Mouse (Mus musculus) ES-E14 (cell line): ENCODE data around the gene Pax3.

ENCODE experiments used
- CHD2 ChIP-seq: IDR thresholded peaks from 2 replicates; pipeline ENCODE4 v1.6.1; 2014; ENCODE audit warnings: mild to moderate bottlenecking, low read depth, low read length, inconsistent platforms
- MAFK ChIP-seq: IDR thresholded peaks from 2 replicates; pipeline ENCODE4 v1.6.1; 2014; ENCODE audit warnings: mild to moderate bottlenecking, low read depth, low read length, inconsistent platforms; ENCODE audit not compliant: insufficient read depth
- ZC3H11A ChIP-seq: IDR thresholded peaks from 2 replicates; pipeline ENCODE4 v1.6.1; 2012; ENCODE audit warnings: low read depth, mild to moderate bottlenecking, inconsistent platforms, low read length, borderline replicate concordance
- ZNF384 ChIP-seq: IDR thresholded peaks from 2 replicates; pipeline ENCODE4 v1.6.1; 2012; ENCODE audit warnings: low read depth, low read length, inconsistent platforms

DNA sequence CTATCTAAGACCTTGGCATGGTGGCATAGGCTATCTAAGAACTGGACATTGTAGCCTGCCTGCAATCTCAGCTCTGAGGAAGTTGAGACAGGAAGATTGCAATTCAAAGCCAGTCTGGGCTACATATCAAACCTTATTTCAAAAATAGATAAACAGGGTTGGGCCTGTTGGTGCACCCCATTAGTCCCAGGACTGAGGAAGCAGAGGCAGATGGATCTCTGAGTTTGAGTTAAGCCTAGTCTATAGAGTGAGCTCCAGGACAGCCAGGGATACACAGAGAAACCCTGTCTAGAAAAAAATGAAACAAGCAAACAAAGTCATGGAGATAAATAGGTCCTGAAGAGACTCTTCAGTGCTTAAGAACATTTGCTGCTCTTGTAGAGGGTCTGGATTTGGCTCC is 32.9 kb upstream of the Pax3 start:
- TF ChIP-seq ZNF384 = no peak
- no peak for TF ChIP-seq CHD2
- TF ChIP-seq ZC3H11A = no peak
- no peak for TF ChIP-seq MAFK
